Mouse (Mus musculus) CH12.LX (cell line): Measurements from ENCODE around the gene Sos2. TPM values are rescaled to one million over a fixed set of nuclear protein-coding genes. Genes with fewer than 3 reads are reported as not detected.

Experiments
- DNase-seq: peaks from one replicate; pipeline ENCODE4 v3.0.0-alpha.2; 2013; ENCODE audit errors: extremely low read depth
- H3K27ac ChIP-seq: 2 replicates; pipeline ENCODE4 v1.5.1; 2012; ENCODE audit warnings: low read depth, mild to moderate bottlenecking, control low read depth, moderate library complexity; ENCODE audit not compliant: insufficient read depth
- H3K27me3 ChIP-seq: replicated peaks from 2 replicates; pipeline ENCODE3; 2012; ENCODE audit warnings: inconsistent platforms
- H3K36me3 ChIP-seq, 2 experiments: replicated peaks in 1 of 2; 2 replicates each; pipeline versions ENCODE3 to v1.6.1; 2012; ENCODE audit warnings: inconsistent platforms in 1 of 2, low read length in 1 of 2, mild to moderate bottlenecking in 1 of 2, mixed read lengths in 1 of 2, moderate library complexity in 1 of 2; ENCODE audit not compliant: control insufficient read depth in 1 of 2, insufficient read depth in 1 of 2
- H3K4me1 ChIP-seq, 2 experiments: 2 replicates each; pipeline ENCODE4 v1.6.1; 2012; ENCODE audit warnings: inconsistent platforms in 1 of 2, moderate library complexity in 1 of 2; ENCODE audit not compliant: insufficient read depth in 2 of 2, control insufficient read depth in 1 of 2
- H3K4me2 ChIP-seq: 2 replicates; pipeline ENCODE4 v1.6.1; 2012; ENCODE audit warnings: low read depth, mild to moderate bottlenecking, control low read depth; ENCODE audit not compliant: poor library complexity, insufficient read depth, severe bottlenecking
- H3K4me3 ChIP-seq, 3 experiments: fragments of 150-350 bp in 1 of 3; sonication (generic) in 1 of 3; replicated peaks in 1 of 3; 2 replicates each; pipeline versions ENCODE3 to v1.5.1; 2011 to 2012; ENCODE audit warnings: low read depth in 2 of 3, low read length in 2 of 3, mild to moderate bottlenecking in 2 of 3, moderate library complexity in 2 of 3, control low read depth in 1 of 3, improper control_type of control experiment in 1 of 3, inconsistent platforms in 1 of 3, mixed read lengths in 1 of 3; ENCODE audit not compliant: poor library complexity in 1 of 3
- H3K79me2 ChIP-seq: replicated peaks from 2 replicates; pipeline ENCODE4 v1.6.1; 2012; ENCODE audit warnings: mild to moderate bottlenecking, moderate library complexity; ENCODE audit not compliant: control insufficient read depth, poor library complexity, insufficient read depth, severe bottlenecking; ENCODE audit errors: extremely low read depth
- H3K9ac ChIP-seq: 2 replicates; pipeline ENCODE4 v1.6.1; 2012; ENCODE audit warnings: low read depth, mild to moderate bottlenecking, control low read depth, moderate library complexity; ENCODE audit not compliant: insufficient read depth
- H3K9me3 ChIP-seq: replicated peaks from 2 replicates; pipeline ENCODE3; 2012; ENCODE audit warnings: low read length, inconsistent platforms, mixed read lengths
- BHLHE40 ChIP-seq: IDR thresholded peaks from 2 replicates; pipeline ENCODE4 v1.6.1; 2011; ENCODE audit warnings: mild to moderate bottlenecking, low read depth, low read length, improper control_type of control experiment
- CHD1 ChIP-seq: IDR thresholded peaks from 2 replicates; pipeline ENCODE4 v1.6.1; 2012; ENCODE audit warnings: low read depth, low read length, improper control_type of control experiment, inconsistent platforms
- CHD2 ChIP-seq: IDR thresholded peaks from 2 replicates; pipeline ENCODE4 v1.6.1; 2011; ENCODE audit warnings: low read length, improper control_type of control experiment
- E2F4 ChIP-seq: IDR thresholded peaks from 2 replicates; pipeline ENCODE4 v1.6.1; 2011; ENCODE audit warnings: low read depth, low read length, improper control_type of control experiment; ENCODE audit not compliant: insufficient replicate concordance
- ELF1 ChIP-seq: IDR thresholded peaks from 2 replicates; pipeline ENCODE4 v1.6.1; 2014; ENCODE audit warnings: low read depth, mild to moderate bottlenecking, inconsistent platforms, low read length, improper control_type of control experiment
- EP300 ChIP-seq: IDR thresholded peaks from 2 replicates; pipeline ENCODE4 v1.6.1; 2011; ENCODE audit warnings: low read length, improper control_type of control experiment
- GABPA ChIP-seq: IDR thresholded peaks from 2 replicates; pipeline ENCODE4 v1.6.1; 2012; ENCODE audit warnings: low read depth, low read length, improper control_type of control experiment, inconsistent platforms; ENCODE audit not compliant: insufficient replicate concordance
- KAT2A ChIP-seq: IDR thresholded peaks from 2 replicates; pipeline ENCODE4 v1.6.1; 2012; ENCODE audit warnings: low read length, improper control_type of control experiment, inconsistent platforms; ENCODE audit not compliant: insufficient replicate concordance
- MAFK ChIP-seq: IDR thresholded peaks from 2 replicates; pipeline ENCODE4 v1.6.1; 2011; ENCODE audit warnings: low read length, improper control_type of control experiment; ENCODE audit not compliant: insufficient replicate concordance
- MAZ ChIP-seq: IDR thresholded peaks from 2 replicates; pipeline ENCODE4 v1.6.1; 2012; ENCODE audit warnings: low read depth, mild to moderate bottlenecking, inconsistent platforms, low read length, improper control_type of control experiment, moderate library complexity
- MXI1 ChIP-seq: IDR thresholded peaks from 2 replicates; pipeline ENCODE4 v1.6.1; 2011; ENCODE audit warnings: mild to moderate bottlenecking, low read depth, low read length, improper control_type of control experiment
- MYC ChIP-seq: IDR thresholded peaks from 2 replicates; pipeline ENCODE4 v1.6.1; 2011; ENCODE audit warnings: low read depth, mild to moderate bottlenecking, improper control_type of control experiment, low read length
- NELFE ChIP-seq: IDR thresholded peaks from 2 replicates; pipeline ENCODE4 v1.6.1; 2011; ENCODE audit warnings: low read depth, low read length, improper control_type of control experiment
- NRF1 ChIP-seq: IDR thresholded peaks from 2 replicates; pipeline ENCODE4 v1.6.1; 2014; ENCODE audit warnings: low read depth, mild to moderate bottlenecking, inconsistent platforms, low read length, improper control_type of control experiment, moderate library complexity
- PAX5 ChIP-seq: IDR thresholded peaks from 2 replicates; pipeline ENCODE4 v1.6.1; 2012; ENCODE audit warnings: low read length, inconsistent platforms, mixed read lengths
- POLR2A ChIP-seq: IDR thresholded peaks from 2 replicates; pipeline ENCODE4 v1.6.1; 2011; ENCODE audit warnings: low read depth, mild to moderate bottlenecking, improper control_type of control experiment, low read length
- POLR2AphosphoS2 ChIP-seq: IDR thresholded peaks from 2 replicates; pipeline ENCODE4 v1.6.1; 2011; ENCODE audit warnings: low read depth, low read length, improper control_type of control experiment
- RAD21 ChIP-seq: IDR thresholded peaks from 2 replicates; pipeline ENCODE4 v1.6.1; 2011; ENCODE audit warnings: low read depth, mild to moderate bottlenecking, low read length, improper control_type of control experiment, moderate library complexity
- RCOR1 ChIP-seq: conservative IDR thresholded peaks from 2 replicates; pipeline ENCODE4 v1.6.1; 2012; ENCODE audit warnings: low read depth, mild to moderate bottlenecking, inconsistent platforms, low read length, improper control_type of control experiment
- TBP ChIP-seq: conservative IDR thresholded peaks from 2 replicates; pipeline ENCODE4 v1.6.1; 2011; ENCODE audit warnings: low read depth, low read length, improper control_type of control experiment
- TCF12 ChIP-seq: IDR thresholded peaks from 2 replicates; pipeline ENCODE4 v1.6.1; 2014; ENCODE audit warnings: low read depth, mild to moderate bottlenecking, inconsistent platforms, low read length, improper control_type of control experiment
- UBTF ChIP-seq: IDR thresholded peaks from 2 replicates; pipeline ENCODE4 v1.6.1; 2012; ENCODE audit warnings: low read depth, mild to moderate bottlenecking, inconsistent platforms, low read length, improper control_type of control experiment, moderate library complexity
- USF2 ChIP-seq: conservative IDR thresholded peaks from 2 replicates; pipeline ENCODE4 v1.6.1; 2011; ENCODE audit warnings: low read depth, low read length, improper control_type of control experiment
- ZMIZ1 ChIP-seq: IDR thresholded peaks from 2 replicates; pipeline ENCODE4 v1.6.1; 2012; ENCODE audit warnings: low read depth, mild to moderate bottlenecking, inconsistent platforms, low read length, improper control_type of control experiment
- ZNF384 ChIP-seq: IDR thresholded peaks from 2 replicates; pipeline ENCODE4 v1.6.1; 2012; ENCODE audit warnings: low read depth, low read length, improper control_type of control experiment, inconsistent platforms
- dilution Hi-C: fragments of 300-500 bp; cut with MboI; formaldehyde crosslinking; loops from 2 replicates; pipeline ENCODE4 v1.14.3; 2020; ENCODE audit warnings: low sequenced_read_pairs; ENCODE audit not compliant: extremely low pct_unique_long_range_greater_than_20kb, extremely low pct_ligation_motif_present
- in situ Hi-C: fragments of 300-500 bp; cut with MboI; formaldehyde crosslinking; loops from 3 replicates; pipeline ENCODE4 v1.14.3; 2019; ENCODE audit warnings: low sequenced_read_pairs, low pct_ligation_motif_present, low pct_unique_long_range_greater_than_20kb, mixed read lengths
- polyA plus RNA-seq: library from polyadenylated mRNA; unstranded; fragments of >175 nt; gene quantifications from 2 replicates; pipeline ENCODE4 v1.2.1, GENCODE M21; 2012; ENCODE audit warnings: low read depth; ENCODE audit not compliant: insufficient read length
- total RNA-seq, 2 experiments: library from RNA; depleted of rRNA; stranded (reverse); fragments of 300-350 nt in 1 of 2; fragments of >200 nt in 1 of 2; gene quantifications; 2 replicates each; pipeline ENCODE4 v1.2.3; 2012 to 2014

Sos2 gene
- total and polyA plus RNA-seq, 3 experiments: 7.9 to 10.3 (median 9.6) TPM

GRCm38 (mm10) chr12:69683537-69683936, 1.9 kb upstream of the Sos2 start (continued):
- TF ChIP-seq ZNF384 (peak; percentile 7; the same call in 1 of the 2 replicates), EP300 (0 out of 2 replicates have a peak, but pooled peaks have one; percentile 5), UBTF (no peak), E2F4 (no peak), MAZ (no peak), USF2 (no peak), KAT2A (no peak), ELF1 (no peak), RAD21 (no peak), RCOR1 (no peak), POLR2AphosphoS2 (no peak)

- dilution Hi-C loops (no loop called here), in situ Hi-C loops (loop anchor here (25.0 kb wide), 1 partner anchor 471 kb away; the partner anchor contains the start of gene Gm49384)
- H3K4me3 ChIP-seq: peak overlapping the region in 2 of 3 experiments; percentile 51 to 71
- peaks cover 6 to 7% of the 10 kb centered on the region in 2 experiments for H3K4me1 ChIP-seq
- H3K27me3 ChIP-seq: no peaks in the 10 kb centered on the region
- 0 out of 2 replicates have a peak, but pooled peaks have one; percentile 65 for TF ChIP-seq CHD1
- 0 out of 2 replicates have a peak, but pooled peaks have one; percentile 7 for TF ChIP-seq POLR2A
- no peak for TF ChIP-seq MAFK
- H3K79me2 ChIP-seq: peaks cover 19% of the 10 kb centered on the region
- DNase-seq: no peak
- peak overlapping the region; percentile 96 for H3K9ac ChIP-seq
- H3K27ac ChIP-seq: no peak overlapping the region
- no peaks in the 10 kb centered on the region for H3K36me3 ChIP-seq
- H3K9me3 ChIP-seq: no peaks in the 10 kb centered on the region
- H3K4me2 ChIP-seq: peak overlapping the region; percentile 99
Observed at GRCm38 (mm10) chr12:69682788-69683419, 1.3 kb upstream of the Sos2 start.

- in situ Hi-C loops (loop anchor here (25.0 kb wide), 1 partner anchor 470 kb away; the partner anchor contains the start of gene Gm49384), dilution Hi-C loops (no loop called here)
- no peaks in the 10 kb centered on the region for H3K36me3 ChIP-seq
- H3K4me3 ChIP-seq: peak overlapping the region; percentile 71 to 83 (median 75)
- H3K4me2 ChIP-seq: peak overlapping the region; percentile 99
- H3K4me1 ChIP-seq: peaks cover 6 to 7% of the 10 kb centered on the region in 2 experiments
- peak overlapping the region; percentile 96 for H3K9ac ChIP-seq
- H3K27ac ChIP-seq: peak overlapping the region; percentile 65
- H3K27me3 ChIP-seq: no peaks in the 10 kb centered on the region
- H3K9me3 ChIP-seq: no peaks in the 10 kb centered on the region
- peak; percentile 57 for DNase-seq
- peaks cover 20% of the 10 kb centered on the region for H3K79me2 ChIP-seq
- TF ChIP-seq NELFE (0 out of 2 replicates have a peak, but pooled peaks have one; percentile 9), ZMIZ1 (no peak), POLR2AphosphoS2 (no peak), MXI1 (peak; percentile 58; the same call in 1 of the 2 replicates), TCF12 (peak; percentile 40; the same call in 1 of the 2 replicates), BHLHE40 (peak; percentile 79), POLR2A (peak; percentile 42; the same call in 1 of the 2 replicates), RAD21 (peak; percentile 6), CHD2 (no peak), MAFK (no peak), TBP (no peak), PAX5 (no peak), GABPA (no peak), ZNF384 (peak; percentile 68; the same call in 1 of the 2 replicates), MYC (no peak), NRF1 (peak; percentile 84)
Observed at GRCm38 (mm10) chr12:69682065-69682787, 574 bp upstream of the Sos2 start.
